Mouse (Mus musculus) Muller cell, postnatal 12 days (primary cell): Measurements from ENCODE around the gene Nop16.
"Not testable (repeated sequence)": the region's sequence is repeated elsewhere in the genome, so short reads cannot be mapped to it uniquely, and the experiment has no call there.

Source experiments
- DNase-seq: peaks from one replicate; pipeline ENCODE4 v3.0.0-alpha.2; 2015; ENCODE audit errors: inconsistent ontology term

The Nop16 gene

DNA sequence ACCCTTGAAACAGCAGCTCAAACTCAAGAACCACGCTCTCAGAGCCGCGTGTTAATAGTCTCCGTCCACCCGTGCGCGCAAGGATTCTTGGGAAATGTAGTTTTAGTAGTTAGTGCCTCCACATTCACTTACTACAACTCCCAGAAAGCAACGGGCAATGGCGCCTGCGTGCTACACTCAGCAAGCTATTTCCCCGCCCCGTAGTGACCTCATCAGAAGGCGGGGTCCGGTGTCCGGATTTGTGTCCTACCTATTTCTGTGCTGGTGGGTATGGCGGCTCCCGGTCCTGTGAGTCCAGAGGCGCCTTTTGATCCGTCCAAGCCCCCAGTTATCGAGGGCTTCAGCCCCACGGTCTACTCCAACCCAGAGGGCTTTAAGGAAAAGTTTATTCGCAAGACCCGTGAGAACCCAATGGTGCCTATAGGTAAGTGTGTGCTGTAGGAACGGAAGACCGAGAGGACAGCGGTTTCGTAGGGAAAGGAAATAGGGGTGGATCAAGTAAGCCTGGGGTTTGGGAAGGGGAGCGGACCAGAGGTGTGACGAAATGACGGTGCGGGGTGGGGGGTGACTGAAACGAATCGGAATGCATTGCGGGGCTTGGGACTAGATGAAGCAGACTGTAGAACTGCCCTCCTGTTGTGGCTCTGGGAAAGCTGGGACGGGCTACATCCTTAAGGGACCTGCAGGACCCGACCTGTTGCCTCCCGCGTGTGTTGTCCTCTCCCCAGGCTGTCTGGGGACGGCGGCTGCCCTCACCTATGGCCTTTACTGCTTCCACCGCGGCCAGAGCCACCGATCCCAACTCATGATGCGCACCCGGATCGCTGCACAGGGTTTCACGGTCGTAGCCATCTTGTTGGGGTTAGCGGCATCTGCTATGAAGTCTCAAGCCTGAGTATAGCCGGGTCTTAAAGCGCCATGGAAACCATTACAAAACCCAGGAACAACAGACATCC lies at the start of gene Nop16, which contains the start of gene Higd2a:
Gene Nop16 (minus strand): TSS at position 95 of the 956 bp plus-strand sequence.
Gene Higd2a (plus strand): TSS at position 212 of the 956 bp plus-strand sequence.
- peak; percentile 98 for DNase-seq

DNA sequence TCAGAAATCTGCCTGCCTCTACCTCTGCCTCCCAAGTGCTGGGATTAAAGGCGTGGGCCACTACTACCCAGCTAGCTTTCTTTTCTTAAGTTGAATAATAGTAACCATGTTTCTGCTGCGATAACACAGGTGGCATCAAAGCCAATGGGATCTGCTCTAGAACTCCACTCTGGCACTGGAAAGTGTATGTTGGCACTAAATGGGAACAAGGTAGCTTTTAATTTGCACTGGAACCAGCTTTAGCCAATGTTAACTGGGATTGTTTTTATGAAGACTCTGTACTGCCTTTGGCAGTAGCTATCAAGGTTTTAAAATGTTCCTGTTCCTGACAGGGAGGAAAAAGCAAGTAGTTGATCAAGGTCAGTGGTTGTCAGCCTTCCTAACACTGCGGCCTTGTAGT lies 45.1 kb upstream of the Nop16 start:
- DNase-seq, result no peak

DNA sequence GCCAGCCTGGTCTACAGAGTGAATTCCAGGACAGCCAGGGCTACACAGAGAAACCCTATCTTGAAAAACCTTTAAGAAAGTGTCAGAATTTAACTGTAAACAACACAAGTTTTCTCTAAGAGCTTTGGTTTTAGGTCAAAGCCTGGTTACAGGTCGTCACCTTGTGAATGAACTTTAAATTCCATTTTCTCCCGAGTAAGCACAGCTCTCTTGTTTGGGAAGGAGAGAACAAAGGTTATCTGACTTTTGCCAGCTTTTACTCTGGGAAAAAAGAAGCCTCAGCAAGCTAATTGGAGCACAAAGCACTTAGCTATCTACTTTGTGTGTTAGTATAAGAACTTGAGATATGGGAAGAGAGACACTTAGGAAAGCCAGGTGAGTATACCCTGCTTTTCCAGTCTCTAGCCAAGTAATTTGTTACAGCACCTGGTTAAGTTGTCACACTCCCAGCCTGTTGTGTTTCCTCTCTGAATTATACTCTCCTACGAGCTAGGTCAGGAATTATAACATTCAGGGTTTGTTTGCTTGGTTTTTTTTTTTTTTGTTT lies 42.9 kb upstream of the Nop16 start:
- no peak for DNase-seq

DNA sequence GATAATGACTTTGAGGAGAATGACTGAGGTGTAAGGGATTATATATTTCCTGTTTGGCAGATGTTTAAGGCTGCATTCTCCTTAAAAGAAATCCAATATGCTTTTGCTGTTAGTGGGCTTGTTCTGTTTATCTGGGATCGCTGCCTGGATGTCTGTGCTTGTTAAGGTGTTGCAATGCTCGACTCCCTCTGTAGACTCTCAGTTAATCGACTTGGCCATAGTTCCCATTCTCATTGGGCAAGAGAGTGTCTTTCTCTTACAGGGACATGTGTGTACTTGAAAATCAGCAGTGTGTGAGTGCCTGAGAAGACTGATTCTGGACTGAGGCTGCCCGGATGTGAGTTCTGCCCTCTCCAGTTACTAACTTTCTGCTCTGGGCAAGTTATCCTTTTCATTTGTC lies 39.2 kb upstream of the Nop16 start:
- DNase-seq, result no peak

DNA sequence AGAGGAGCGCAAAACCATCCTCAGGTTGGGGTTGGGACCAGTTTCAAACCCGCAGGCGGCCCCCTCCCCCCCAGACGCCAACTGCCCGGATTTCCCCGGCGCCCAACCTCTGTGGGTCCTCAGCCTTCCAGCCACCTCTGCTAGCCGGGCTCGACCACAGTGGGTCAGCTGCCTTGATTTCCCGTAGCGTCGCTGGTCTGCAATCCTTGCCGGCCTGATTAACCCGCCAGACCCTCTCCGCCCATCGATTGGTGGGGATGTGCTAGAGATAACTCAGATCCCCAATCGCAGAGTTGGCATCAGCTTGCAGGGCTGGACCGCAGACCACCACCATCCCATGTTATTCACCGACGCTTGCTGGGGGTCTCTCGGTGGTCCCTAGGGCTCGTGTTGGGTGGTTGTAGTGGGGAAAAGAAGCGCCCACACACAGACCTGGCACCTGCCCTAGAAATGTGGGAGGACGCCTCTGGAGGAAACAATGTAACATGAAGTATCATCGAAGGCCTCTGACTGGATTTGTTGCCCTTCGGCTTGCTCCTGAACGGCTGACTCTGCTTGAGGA lies 32.2 kb upstream of the Nop16 start:
- DNase-seq, result peak; percentile 55

DNA sequence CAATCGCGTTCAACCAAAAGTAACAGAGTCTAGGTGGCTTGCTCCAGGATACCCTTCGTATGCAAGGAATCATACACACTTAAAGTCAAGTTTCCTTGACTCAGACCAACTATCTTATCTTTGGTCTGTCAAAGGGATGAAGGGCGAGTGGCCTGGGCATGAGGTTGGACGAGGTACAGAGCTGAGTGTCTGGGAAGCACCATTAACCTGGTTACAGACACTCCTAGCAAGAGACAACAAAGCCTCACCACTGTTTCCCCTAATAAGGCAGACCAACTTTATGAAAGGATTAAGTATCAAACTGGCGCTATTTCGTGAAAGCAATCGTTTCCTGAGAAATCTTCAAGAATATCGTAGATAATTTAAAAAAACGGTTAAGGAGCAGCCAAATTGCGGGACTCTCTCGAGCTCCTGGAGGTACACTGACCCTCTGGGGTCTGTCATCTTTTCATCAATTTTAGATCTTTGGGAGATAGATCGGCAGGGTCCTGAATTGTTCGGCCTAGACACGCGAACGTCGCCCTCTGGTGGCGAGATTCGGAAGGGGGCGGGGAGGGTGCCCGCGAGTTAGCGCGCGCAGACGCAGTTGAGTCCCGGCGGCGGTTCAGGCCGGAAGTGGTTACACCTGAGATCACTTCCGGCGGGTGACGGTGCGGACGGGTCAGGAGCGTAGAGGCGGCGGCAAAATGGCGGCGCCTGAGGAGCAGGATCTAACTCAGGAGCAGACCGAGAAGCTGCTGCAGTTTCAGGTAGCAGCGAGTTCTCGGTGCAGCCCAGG lies 31.5 kb upstream of the Nop16 start, which contains the start of gene Faf2:
Gene Faf2 (plus strand): TSS at position 630 of the 778 bp plus-strand sequence.
- peak; percentile 97 for DNase-seq

DNA sequence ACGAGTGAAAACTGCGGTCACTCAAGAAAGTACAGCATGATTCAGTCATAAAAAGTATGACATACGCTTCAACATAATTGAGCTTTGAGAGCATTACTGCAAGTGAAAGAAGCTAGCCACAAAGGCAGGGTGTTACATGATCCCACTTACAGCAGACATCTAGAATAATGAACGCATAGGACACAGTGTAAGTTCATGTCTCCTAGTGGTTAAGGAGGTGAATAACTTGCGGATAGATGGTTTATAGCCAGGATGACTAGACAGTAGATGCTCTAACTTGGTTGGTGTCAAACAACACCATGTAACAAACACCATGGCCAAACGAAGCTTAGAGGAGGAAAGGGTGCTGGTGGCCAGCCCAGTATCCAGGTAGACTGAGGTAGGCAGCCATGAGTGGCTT lies 27.1 kb upstream of the Nop16 start:
- DNase-seq, result no peak

DNA sequence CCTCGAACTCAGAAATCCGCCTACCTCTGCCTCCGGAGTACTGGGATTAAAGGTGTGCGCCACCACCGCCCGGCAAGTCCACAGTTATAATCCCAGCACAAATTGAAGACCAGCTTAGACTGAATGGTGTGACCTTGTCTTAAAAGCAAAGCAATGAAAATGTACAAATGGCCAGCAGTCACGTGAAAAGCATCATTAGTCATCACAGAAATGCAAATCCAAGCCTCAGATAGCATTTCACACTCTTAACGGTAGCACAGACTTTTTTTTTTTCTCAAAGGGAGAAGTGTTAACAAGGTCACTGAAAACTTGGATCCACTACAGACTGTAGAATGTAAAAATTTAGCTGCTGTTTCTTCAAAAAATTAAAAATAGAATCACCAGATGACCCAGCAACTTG lies 26.4 kb upstream of the Nop16 start:
- DNase-seq, result no peak

DNA sequence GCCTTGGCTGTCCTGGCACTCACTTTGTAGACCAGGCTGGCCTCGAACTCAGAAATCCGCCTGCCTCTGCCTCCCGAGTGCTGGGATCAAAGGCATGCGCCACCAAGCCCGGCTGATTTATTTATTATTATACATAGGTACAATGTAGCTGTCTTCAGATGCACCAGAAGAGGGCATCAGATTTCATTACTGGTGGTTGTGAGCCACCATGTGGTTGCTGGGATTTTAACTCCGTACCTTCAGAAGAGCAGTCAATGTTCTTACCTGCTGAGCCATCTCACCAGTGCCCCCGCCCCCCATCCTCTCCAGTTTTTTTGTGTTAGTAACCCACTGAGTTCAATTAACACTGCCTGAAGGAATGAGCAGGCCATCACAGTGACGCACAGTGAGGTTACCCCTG lies 23.3 kb upstream of the Nop16 start:
- DNase-seq, result not testable (repeated sequence)

DNA sequence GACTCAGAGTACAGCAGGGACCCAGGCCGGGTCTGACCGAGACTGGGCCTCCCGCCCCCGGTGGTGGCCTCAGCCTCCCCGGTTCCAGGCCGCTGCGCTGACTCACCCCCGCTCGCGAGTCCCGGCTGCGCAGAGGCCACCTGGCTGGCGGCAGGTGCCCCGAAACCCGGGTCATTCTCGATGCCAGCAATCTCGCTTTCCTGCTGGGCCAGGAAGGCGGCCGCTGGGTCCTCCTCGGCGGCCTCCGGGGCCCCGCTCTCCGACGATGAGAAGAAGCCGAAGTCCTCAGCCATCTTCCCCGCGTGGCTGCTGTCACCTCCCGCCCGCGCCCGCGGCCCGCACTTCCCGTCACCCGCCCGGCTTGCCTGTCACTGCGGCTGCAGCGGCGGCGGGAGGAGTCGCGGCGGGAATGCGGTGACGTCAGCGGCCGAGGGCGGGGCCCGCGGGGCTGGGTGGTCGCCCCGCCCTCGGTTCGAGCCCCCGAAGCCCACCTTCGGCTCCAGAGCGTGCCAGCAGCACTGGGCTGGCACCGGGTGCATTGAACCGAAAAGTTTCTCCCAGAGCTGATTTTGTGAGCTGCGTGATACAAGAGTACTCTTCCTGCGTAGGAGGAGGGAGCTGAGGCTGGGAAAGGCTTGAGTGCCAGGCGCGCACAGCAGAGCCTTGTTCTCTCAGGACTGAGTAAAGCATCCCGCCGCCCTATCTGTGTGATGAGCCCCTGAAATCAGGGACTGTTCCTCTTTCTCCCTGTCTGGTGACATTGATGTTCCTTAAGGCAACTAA lies 21.3 kb upstream of the Nop16 start, which contains the start of gene Cltb:
Gene Cltb (minus strand): TSS at position 373 of the 783 bp plus-strand sequence.
- DNase-seq, result peak; percentile 92

DNA sequence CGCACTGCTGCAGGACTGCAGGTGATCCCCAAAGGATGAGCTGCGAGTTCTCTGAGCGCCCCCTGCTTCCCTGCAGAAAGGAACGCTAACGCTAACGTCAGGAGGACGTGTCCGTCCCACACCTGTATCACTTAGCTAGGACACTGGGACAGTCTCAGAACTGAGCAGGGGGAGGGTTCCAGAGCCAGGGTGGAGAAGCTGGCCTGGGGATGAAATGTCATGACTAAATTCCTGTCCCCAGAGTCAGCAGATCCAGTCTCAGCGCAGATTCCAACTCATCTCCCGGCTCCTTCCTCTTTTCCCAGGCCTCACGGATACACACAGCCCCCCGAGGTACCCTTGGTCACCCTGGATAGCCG lies 20.7 kb upstream of the Nop16 start:
- no peak for DNase-seq

DNA sequence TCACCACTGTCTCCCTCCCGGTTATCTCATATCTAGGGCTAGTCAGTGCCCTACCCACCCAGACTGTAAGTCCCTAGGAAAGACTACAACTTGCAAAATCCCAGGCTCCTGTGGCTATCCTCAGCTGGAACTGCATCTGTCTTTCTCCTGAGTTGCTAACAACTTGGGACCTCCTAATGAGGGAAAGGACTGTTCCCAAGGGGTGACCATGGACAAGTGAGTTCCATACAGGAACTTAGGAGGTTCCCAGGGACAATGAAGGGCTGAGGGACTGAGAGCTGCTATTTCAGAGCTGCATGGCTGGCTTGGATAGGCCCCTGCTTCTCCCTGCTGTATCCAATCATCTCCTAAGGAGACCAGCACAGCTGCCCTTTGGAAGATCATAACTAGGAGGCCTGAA lies 19.4 kb upstream of the Nop16 start:
- DNase-seq, result peak; percentile 65

DNA sequence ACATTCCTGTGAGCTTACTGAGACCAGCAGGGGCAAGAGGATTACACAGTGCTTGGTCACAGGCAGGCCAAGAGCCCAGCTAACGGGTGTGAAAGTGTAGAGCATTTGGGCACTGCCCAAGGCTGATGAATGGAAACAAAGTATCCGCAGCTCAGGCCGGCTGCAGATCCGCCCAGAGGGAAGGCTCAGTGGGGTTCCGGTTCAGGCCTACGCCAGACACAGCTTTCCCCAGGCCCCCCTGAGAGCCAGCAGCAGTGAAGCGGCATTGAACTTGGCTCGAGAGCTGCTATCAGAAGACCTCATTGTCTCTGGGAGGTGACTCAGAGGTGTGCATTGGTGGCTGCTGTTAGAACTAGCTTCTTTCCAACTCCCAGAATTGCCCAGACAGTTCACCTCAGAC lies 18.8 kb upstream of the Nop16 start:
- DNase-seq, result peak; percentile 95

DNA sequence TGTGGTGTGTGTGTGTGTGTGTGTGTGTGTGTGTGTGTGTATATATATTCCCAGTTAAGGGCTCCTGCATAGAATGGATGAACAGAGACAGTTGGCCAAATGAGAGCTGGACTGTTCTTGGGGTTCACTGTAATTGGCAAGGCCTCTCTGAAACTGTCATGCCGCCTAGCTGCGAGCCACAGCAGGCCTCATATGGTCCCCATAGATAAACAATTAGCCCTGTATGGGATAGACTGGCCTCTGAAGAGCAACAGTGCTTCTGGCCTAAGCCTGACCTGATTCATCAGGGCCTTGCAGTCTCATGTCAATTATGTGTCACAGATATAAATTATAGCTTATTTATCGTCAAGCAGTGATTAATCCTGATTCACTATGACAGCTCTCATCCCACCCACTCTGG lies 18.1 kb upstream of the Nop16 start:
- DNase-seq, result no peak

DNA sequence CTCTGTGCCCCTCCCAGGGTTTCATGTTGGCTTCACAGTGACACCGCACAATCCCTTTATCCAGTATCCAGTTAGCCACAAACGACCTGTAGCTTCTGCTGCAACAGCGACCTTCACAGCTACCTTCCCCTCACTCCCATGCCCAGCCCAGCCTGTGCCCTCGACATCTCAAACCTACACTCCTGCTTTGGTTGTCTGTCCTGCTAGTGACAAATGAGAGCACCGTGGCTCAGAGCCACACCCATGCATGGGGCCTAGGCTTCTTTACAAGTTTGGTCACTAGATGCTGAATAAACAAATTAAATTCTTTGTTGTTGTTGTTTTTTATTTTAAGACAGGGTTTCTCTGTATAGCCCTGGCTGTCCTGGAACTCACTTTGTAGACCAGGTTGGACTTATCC lies 17.3 kb upstream of the Nop16 start:
- no peak for DNase-seq

DNA sequence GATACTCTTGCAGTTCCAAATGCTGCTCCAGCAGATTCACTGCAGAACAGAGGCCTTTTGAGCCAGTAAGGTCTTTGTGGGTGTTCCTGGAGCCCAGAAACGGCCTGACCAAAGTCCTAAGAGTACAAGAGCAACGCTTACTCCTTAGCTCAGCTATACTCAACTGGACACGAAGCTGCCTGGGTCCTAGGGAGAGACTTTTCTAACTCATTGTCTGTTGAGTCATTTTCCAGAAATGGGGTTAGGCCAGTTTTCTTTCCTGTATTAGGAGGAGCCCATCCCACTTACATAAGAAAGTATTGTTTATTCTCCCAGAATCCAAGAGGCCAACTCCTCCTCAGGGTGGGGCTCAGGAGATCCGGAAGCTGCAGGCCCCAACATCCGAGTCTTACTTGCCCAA lies 15.5 kb upstream of the Nop16 start:
- DNase-seq, result no peak

DNA sequence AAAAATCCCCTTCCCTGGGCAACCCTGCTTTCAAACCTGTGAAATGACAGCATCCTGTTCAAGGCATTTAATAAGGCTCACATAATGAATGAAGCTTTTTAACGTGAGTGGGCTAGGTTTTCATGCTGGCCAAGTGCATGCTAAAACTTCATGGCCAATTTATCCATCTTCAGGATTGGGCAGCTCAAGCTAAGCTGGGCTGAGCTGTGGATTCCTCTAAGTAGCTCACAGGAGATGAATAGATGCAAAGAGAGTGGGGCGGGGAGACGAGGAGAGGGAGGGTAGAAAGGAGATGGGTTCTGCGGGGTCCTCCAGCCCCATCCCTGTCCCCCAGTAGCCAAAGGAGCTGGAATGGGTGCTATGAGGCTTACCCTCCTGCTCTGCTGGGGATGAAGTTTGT lies 14.3 kb upstream of the Nop16 start:
- DNase-seq, result no peak

DNA sequence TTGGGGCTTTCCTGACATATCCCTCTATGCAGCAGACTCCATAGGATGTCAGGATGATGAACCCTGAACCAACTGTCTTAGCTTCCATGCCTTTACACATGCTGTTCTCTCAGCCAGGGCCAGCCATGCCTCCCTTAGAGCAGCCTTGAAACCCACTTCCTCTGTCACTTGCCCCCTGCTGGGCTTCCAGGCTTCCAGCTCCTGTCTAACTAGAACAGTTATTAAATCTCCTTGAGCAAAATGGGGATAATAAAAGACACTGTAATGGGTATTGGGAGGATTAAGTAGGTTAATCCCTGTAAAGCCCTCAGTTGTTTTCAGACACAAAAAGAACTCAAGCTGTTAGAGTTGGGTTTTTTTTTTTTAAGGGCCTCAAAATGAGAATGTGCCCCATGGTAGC lies 13.6 kb upstream of the Nop16 start:
- DNase-seq, result no peak

DNA sequence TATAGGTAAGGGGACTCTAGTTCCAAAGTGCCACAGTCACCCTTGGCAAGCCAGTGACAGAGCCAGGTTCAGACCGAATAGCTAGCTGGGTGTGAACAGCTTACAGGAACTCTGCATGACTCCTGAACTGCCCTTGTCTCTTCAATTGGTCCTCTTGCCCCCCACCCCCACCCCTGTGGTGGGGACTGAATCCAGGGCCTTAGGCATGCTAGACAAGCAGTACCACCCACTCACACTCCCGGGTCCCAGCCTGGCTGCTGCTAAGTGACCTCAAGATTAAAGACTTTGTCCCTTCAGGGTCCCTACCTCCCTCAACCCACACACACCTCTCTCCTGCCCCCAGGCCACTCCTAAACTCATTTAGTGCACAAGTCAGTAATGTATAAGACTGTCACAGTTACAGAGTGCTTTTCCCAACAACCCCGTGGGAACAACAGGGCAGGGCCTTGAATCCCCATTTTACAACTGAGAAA lies 12.8 kb upstream of the Nop16 start:
- DNase-seq, result no peak

DNA sequence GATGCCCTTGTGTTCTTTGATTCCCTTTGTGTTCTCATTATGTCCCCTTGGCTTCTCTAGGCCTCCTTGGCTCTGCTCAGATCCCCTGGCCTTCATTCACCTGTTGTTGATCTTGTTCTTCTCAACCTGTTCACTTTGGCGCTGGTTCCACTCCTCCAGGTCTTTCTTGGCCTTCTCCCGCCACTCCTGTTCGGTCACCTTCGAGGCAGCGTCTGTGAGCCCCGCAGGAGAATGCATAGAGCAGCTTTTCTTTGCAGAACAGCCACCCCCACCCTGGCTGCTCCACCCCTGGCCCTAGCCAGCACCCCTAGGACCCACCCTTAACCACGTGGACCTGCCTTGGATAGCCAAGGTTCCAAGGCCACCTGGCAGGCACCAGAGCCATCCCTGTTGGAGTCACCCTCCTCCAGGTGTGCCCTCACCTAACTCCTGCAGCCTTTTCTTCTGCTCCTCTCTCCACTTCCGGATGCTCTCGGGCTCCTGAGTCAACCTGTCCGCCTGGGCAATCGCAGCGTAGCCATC lies 8.8 kb upstream of the Nop16 start:
- no peak for DNase-seq

DNA sequence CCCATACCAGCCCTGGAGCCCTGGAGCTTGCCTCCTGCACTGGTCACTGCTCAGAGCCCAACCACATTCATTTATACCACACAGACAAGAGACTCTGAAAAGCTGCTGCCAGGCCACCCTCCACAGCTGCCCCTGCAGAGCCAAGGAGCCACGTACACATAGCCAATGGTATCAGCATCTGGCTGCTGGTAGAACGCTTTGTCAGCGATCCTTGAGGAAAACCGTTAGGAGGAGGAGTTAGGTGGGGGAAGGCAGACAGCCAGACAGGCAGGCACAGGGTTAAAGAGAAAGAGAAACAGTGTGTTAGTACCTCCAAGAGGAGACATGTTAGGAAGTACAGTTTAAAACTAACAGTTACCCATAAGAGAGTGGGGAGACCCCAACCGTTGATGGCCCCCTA lies 7.0 kb upstream of the Nop16 start:
- no peak for DNase-seq
